Mouse (Mus musculus) activated CD4-positive, CD25-positive, alpha-beta regulatory T cell, adult 4 months (primary cell): Measurements from ENCODE around the gene Map7. TPM values are rescaled to one million over a fixed set of nuclear protein-coding genes. Genes with fewer than 3 reads are reported as not detected.

Experiments used
- ATAC-seq: one replicate; pipeline ENCODE4 v1.8.0; 2017
- polyA plus RNA-seq, 2 experiments: library from polyadenylated mRNA; unstranded; fragments of 100-300 nt; shearing (Covaris generic); gene quantifications; one replicate each; pipeline ENCODE4 v1.2.1; 2017

Gene Map7
- polyA plus RNA-seq, 2 experiments from 2014 or later: 4.8 to 5.2 TPM

DNA sequence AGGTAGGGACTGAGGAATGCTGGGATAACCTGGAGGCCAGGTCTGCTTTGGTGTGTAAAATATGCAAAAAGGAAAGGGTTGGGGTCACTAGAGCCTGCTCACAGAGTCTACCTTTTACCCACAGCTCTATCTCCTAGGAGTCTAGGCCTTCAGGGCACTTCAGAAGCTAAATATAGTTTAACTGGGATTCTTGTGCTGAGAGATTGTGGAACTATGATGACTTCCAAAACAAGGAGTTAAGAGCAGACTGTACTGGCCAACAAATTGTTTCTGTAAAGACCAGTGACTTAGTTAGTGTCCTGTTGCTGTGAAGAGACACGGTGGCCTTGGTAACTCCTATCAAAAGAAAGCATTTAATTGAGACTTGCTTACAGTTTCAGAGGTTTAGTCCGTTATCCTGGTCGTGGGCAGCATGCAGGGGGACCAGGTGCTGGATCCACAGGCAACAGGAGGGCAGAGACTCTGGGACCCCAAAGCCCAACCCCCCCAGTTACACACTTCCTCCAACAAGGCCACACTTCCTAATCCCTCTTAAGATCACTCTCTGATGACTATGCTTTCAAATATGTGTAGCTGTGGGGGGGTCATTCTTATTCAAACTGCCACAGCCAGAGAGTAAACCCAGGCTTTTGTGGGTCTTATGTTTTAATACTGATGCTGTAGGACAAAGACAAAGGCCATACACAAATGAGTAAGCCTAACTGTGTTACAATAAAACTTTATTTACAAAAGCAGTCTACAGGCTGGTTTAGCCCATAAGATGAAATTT lies 150.1 kb downstream of the Map7 start:
- no peak for ATAC-seq

DNA sequence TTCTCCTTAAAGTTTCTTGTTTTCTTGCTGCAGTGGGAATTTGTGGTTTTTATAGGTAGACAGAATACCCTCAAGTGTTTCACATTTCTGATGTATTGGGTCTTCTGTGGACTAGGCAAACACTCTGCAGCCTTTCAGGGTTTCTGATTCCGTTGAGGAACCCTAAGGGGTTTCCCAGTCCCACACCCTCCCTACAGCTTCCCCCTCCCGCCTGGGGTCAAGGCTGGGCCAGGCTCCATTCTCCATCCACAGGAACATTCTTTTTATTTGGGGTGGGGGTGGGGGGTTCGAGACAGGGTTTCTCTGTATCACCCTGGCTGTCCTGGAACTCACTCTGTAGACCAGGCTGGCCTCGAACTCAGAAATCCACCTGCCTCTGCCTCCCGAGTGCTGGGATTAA lies 150.8 kb downstream of the Map7 start:
- ATAC-seq: no peak

DNA sequence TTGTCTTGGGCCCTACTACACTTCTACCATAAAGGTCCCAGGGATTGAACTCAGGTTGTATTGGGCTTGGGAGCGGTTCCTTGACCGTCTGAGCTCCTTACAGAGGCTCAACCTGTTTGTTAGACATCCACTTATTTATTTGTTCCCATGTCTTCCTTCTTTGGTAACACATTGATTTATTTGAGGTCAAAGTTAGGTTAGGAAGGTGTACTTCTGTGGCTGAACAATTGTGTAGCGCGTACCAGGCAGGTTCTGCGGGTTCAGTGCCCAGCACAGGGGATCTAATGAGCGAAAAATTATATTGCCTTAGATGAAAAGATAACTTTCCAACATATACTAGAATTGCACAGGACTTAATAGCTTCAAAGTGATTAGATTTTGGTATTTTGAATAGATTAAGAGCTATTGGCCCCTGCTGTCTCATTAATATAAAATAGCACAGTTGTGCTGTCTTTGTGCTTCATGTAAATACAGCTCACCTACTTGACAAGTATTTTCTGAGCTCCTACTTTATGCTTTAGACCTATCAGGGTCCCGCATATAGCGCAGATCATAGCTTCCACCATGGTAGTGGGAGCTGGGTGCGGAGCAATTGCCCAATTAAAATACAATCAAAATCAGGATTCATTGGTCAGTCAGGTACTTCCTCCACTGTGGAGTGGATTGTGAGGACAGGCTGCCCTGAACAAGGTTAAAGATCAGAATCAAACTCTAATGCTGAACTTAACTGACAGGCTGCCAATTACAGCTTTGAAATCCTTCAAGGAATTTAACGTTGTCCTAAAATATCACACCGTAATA lies 162.9 kb downstream of the Map7 start:
- no peak for ATAC-seq

DNA sequence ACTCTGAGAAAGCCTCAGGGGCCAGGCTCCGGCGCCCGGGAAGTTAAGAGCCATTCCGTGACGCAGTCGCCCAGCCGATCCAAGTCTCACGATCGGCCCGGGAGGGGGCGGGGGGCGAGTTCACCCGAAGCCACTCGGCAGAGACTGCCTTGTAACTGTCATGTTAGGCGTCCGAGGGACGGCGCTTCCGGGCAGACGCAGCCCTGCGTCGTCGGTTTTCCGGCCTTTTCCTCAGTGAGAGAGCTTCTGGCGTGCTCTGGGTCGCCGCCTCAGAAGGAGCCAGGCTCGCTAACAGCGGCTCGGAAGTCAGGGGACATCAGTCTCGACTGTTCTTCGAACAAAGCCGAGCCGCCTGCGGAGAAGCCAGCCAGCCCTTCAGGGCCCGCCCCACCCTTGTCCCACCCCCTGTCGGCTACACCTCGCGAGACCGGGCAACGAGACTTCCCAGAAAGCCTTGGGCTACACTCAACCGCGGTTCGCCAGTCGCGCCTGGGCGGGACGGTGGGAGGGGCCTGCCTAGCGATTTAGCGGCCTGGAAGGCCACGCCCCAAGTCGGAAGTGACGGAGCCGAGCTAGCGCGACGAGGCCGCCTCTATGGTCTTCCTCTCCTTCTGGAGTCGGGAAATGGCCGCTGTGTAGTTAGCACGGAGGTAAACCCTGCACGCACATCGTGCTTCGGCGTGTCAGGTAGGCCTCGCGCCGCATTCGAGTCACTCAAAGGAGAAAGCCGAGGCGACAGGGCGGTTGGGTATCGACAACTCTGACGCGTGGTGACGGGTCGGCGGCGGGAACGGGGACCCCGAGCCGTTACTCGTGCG lies 163.9 kb downstream of the Map7 start, which contains the start of gene Bclaf1:
Bclaf1 (plus strand) TSS at position 552 of the 818 bp plus-strand sequence.
- peak; percentile 83 for ATAC-seq

DNA sequence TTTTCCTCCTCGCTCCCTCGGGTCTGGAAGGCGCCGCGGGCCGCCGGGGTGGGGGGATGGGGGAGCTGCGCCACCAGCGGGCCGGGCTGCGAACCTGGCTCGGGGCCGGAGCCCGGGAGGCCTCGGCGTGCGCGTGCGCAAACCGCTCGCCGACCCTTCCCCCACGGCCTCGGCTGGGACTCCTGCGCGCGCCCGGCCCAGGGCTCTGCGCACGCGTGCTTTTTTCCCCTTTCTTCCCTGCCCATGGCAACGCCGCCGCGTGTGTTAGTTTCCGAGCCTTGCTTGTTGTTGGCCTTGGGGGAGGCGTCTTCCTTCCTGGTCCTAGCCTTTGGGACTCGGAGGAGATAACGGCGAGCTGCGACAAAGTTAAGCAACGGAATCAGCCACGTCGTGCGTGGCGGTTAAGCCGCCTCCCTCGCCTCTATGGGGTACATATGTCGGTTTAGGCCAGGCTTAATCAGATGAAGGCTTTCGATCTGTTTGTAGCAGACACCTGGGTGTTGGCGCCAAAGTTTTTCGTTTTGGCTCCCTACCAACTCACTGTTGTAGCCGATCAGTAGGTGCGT lies 164.5 kb downstream of the Map7 start:
- ATAC-seq: peak; percentile 47

DNA sequence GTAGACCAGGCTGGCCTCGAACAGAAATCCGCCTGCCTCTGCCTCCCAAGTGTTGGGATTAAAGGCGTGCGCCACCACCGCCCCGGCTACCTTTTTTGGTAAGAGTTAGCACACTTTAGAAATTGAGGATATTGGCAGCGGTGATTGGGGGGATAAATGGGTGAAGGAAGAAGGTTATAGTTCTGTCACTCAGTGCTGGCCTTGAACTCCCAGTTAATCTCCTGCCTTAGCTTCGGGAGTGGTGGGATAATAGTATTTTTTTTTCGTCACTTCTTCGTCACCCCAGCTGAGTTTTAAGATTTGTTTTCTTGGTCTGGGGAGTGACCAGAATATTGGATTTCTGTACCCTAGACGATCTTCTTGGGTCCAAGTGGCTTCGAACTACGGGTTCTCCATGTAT lies 165.2 kb downstream of the Map7 start:
- no peak for ATAC-seq

DNA sequence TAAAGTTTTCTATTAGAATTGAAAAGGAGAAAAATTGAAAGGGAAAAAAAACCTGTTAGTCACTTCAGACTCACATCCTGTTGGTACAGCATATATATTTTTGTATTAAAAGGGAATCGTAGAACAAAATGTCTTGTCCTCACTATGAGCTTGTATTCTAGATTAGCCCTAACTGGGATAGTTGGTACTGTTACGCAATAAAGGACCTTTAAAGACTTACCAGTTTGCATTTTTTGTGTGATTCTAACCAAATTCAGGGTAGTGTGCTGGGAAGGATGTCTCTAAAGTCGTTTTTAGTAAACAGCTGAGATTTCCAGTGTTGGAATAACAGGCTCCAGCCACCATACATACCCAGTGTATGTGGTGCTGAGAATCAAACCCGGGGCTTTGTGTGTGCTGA lies 165.7 kb downstream of the Map7 start:
- ATAC-seq: no peak

DNA sequence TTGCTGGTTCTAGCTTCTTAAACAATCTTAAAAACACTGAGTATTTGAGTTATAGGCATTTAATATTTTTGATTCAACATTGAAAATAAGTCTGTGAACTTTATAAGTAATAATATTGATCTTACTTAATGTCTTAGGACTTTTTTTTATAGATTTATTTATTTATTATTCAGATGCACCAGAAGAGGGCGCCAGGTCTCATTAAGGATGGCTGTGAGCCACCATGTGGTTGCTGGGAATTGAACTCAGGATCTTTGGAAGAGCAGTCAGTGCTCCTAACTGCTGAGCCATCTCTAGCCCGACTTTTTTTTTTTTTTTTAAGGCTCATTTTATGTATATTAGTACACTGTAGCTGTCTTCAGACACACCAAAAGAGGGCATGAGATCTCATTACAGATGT lies 166.5 kb downstream of the Map7 start:
- no peak for ATAC-seq

DNA sequence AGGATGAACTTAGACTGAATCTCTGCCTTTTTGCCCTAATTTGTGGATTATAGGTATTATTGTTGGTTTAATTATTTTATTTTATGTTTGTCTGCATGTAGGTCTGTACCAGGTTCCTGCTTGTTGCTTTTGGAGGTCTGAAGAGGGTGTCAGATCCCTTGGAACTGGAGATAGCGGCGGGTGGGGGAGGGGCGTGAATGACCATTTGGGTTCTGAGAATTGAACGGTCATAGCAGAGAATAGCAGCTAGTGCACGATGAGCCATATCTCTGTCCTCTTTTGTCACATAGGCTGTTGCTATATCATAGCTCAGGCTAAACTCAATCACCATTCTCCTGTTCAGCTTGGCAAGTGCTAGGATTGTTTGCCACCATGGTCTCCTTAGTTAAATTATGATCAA lies 169.2 kb downstream of the Map7 start:
- no peak for ATAC-seq

DNA sequence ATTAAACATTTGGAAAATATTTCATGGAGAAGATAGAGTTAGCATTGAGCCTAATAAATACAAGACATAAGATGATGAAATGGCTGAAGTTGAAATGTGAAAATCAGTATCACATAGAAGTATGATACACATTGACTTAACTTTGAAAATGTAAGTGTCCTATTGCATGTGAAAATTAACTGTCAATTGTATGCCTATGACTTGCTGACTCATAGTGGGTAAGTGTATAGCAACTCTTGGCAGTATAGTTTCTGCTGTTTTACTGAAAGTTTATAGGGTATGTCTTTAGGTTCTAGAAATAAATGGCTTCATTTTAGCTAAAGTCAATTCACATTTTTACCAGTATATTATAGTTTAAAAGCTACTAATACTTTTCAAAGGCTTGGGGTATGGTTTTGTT lies 178.0 kb downstream of the Map7 start:
- ATAC-seq: no peak

Other genes starting within 250 kb of the Map7 start
- 10 to 100 TPM; 10.7 to 13.0 TPM for gene Pex7, start 240.8 kb upstream of the Map7 start, polyA plus RNA-seq
- 10 to 100 TPM in 1 of 2 experiments, 1 to 10 TPM in 1; 9.6 to 15.7 TPM for gene Map3k5, start 214.0 kb upstream of the Map7 start, polyA plus RNA-seq
- 100 to 1,000 TPM; 156 to 168 TPM for gene Bclaf1, start 164.0 kb downstream of the Map7 start, polyA plus RNA-seq
- 1 to 10 TPM; 1.3 to 2.2 TPM for gene Mtfr2, start 199.3 kb downstream of the Map7 start, polyA plus RNA-seq